Mouse (Mus musculus) cerebellum, adult 9-10 months (tissue): ENCODE measurements around the gene Tnr.

Experiments used
- DNase-seq: peaks from one replicate; pipeline ENCODE4 v3.0.0; 2022

Gene Tnr

DNA sequence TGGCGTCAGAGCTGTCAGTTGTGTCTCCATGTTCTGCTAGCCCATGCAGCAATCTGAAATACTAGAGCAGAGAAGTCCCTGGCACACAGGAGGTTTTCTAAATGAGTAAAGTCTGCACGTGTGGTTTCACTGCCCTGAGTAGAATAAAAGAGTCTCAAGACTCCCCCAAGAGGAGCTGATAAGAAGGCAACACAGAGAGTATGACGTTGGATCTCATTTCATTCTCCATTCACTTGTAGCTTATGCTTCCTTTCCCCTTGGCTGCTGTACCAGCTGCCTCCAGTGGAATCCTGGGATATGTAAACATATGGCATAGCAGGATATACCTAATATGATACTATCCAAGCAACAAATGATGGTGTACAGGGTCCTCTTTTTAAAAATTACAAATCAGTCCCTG lies 285.9 kb downstream of the Tnr start:
- DNase-seq, result no peak

- DNase-seq, result no peak
Measured at GRCm38 (mm10) chr1:159811805-159812204, 288.2 kb downstream of the Tnr start.

DNA sequence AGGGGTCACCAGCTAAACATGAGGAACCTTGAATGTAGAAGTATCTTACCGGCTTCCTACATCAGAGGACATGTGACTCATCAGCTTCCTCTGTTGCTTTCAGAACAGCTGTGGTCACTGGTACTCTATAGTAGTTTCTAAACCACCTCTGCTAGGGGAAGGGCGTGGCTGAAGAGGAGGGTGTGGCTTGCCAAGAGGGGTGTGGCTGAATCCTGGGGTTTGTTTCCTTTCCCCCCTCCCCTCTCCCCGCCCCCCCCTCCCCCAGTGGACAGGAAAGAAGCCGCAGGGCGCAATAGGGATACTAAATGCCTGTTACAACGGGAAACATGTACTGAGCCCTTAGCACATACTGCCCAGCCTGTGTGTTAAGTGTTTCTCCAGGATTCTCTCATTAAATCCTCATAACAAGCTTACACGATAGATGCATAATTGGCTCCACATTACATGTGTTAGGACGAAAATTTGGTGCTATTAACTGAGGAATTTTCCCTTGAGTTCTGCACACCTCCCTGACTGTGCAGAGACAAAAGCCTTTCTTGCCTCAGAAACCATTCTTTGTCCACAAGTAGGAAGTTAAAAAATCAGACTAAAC lies 289.3 kb downstream of the Tnr start:
- DNase-seq, result no peak

DNA sequence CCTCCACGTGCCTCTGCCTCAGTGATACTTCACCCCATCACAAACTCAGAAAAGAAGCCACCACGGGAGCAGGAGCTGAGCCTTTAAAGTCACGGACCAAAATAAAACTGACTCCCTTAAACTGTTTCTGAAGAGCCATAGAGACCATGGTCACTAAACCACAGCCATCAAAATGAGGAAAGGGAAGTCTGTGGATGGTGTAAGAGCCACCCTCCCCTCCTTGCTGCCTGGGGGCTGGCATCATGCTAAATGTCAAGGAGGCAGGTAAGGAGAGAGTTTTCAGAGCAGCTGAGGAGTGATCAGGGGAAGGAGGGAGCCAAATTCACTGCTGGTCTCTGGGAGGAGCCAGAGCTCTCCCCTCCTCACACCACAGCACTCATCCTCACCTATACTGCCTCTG lies 290.8 kb downstream of the Tnr start:
- DNase-seq, result no peak

DNA sequence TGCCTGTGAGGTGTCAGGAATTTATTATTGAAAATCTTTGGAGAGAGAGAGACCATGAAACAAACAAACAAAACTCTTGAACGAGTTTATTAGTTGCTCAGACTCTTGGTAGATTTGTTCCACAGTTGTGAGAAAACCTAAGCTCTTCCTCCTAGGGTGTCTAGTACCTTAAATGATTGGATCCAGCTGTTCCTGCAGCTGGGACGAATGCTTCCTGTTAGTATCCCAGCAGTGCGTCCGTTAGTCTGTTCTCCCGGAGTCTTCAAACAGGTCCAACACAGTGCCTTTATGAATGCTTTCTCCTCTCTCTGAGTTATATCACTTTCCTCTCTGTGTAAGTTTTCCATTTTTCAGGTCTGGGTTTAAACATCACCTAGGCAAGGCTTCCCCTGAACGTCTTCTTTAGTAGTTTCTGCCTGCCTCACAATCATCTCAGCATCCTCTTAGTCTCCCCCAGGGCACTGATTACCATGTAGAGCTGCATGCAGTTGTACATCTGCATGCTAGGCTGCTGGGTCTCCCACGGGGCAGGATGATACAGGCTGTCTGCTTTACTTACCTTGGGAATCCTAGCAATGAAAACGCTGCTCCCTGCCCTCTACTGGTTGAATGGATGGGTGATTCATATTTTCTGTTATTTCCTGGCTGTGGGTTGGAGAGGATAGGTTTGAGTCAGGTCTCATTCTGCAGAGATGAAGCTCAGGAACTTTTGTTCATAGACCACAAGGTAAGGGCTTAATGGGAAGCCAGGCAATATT lies 293.2 kb downstream of the Tnr start:
- no peak for DNase-seq

DNA sequence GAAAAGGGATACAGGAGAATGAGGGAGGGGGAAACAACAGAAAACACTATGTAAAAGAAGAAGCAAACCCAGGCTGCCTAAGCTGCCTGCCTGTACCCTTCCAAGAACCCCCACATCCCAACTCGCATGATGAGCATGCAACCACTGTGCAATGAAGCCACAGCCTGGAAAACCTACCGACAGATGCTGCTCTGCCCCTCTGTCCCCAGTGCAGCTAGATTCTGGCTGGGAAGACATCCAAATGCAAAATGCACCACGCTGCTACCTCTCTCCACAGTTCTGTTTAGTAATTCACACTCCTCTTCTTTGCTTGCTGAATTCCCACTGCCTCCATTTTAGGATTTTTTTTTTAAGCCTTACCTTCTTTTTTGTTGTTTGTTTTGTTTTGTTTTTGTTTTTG lies 295.9 kb downstream of the Tnr start:
- DNase-seq, result peak; percentile 67

- DNase-seq, result no peak
Measured at GRCm38 (mm10) chr1:159822416-159822815, 298.8 kb downstream of the Tnr start.

GRCm38 (mm10) chr1:159828531-159828930 lies 305.0 kb downstream of the Tnr start:
- no peak for DNase-seq

DNA sequence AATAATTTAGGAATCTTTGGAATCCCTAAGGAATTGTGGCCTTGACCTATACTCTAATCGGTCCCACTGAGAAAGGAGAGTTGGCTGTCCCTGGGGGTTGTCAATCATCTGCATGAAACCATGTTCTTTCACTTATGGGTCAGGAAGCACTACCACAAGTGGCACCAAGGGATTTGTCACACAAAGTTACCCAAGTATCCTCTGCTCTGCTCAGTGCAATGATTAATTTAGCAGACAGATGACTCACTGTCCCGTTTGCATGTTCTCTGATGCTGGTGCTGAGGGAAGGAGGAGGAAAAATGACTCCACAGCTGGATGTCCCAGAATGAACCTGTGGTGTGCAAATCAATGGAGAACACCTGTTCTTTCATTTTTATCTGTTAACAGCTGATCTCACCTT lies 309.6 kb downstream of the Tnr start:
- DNase-seq, result no peak

- no peak for DNase-seq
Measured at GRCm38 (mm10) chr1:159833646-159834338, 310.2 kb downstream of the Tnr start.

DNA sequence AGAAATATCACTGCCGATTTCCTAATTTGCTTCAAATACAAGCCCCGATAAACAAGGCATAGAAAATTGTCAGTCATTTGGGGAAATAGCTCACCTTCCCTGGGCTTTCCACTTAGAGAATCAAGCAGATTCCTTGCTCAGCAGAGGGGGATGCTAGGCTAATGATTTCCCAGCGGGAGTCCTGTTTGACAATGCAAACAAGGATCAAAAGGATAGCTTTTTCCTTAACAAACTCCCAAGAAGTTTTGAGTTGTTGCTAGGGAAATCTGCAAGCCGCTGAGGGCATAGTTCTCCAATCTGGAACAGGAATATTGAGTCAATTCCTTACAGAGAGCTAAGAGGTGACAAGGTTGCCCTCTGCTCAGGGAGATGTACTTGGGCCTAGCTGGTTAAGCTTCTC lies 311.6 kb downstream of the Tnr start:
- no peak for DNase-seq

GRCm38 (mm10) chr1:159840337-159840736 lies 316.8 kb downstream of the Tnr start:
- DNase-seq, result no peak

- no peak for DNase-seq
Measured at GRCm38 (mm10) chr1:159842876-159843275, 319.3 kb downstream of the Tnr start.

- peak; percentile 34 for DNase-seq
Measured at GRCm38 (mm10) chr1:159852088-159852487, 328.5 kb downstream of the Tnr start.

DNA sequence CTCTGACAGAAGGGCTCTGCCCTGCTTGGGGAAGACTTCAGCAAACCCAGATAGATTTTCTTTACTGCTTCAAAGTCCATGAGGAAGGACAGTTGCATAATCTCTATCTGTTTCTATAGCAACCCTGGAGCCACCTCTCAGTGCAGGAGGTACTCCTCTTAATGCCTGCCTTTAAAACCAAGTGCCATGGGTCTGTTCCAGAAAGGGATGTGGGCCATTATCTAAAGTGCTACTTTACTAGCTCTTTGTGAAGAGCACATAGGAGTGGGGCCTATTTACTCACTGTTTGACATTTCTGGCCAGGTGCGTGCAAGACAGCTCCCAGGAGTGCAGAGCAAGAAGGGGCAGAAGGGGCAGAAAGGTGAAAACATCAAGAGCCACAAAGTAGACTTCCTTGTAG lies 330.7 kb downstream of the Tnr start:
- DNase-seq, result peak; percentile 12

GRCm38 (mm10) chr1:159861782-159862474 lies 338.4 kb downstream of the Tnr start:
- no peak for DNase-seq

DNA sequence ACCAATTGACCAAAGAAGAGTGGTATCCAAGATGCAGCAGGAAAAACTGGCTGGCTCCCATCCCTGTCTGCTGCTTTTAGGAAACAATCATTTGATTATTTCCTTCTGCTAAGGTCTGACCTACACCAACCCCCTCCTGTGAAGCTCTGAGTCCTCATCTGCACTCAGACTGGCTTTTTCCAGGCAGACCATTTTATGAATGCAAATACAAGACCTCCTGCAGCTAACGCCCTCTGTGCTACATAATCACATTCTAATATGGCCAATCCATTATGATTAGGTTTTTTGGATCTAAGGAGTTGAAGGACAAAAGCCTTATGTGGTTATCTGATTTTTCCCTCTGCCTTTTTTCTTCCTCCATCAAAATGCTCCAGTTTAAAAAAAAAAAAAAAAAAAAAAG lies 342.1 kb downstream of the Tnr start:
- no peak for DNase-seq

DNA sequence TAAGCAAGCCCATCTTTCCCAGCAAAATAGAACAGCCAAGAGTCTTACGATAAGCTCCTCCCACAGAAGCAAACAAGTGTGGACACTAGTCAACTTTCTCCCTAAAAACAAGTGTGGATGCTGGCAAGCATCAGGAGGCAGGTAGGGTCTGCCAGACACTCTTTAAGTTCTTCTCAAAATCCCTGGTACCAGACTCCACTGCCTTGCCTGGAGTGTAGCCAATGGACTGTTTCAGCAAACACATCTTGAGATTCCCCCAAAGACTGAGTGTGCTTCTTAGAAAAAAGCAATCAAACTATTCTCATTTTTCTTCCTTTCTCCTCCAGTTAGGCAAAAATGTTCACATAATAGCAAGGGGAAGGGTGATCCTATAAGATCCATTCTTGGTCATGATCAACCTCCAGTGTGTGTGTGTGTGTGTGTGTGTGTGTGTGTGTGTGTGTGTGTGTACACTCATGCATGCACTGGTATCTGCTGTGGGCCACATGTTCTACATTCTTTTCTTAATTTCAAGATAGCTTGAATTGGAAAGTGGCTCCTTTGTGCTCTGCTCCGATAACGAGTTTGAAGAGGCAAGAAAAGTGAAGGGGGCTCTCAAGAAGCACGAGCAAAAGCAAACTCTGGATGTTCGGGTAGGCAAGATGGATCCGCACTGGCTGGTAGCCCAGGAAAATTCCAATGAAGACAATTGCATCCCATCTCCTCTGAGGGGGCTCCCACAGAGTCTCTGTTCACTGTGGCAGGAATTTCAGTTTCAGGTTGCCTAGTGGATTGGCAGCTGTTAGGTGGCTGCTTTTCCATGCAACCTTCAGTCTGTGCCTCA lies 346.3 kb downstream of the Tnr start:
- no peak for DNase-seq

DNA sequence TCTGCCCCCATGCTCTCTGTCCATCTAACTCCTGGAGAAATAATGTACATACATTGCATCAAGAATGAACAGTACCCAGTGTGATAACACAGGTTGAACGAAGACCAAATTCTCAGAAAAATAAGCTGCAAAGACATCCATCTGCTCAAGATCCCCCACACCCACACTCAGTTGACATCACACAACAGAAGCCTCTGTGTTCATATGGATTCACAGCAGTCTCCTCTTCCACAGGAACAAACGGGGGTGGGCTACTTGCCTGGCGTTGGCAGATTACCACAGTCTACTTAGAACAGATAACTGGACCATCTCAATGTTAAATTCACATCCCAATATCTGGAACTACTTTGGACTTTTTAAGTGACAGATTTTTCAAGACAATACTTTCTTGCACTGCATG lies 349.3 kb downstream of the Tnr start:
- no peak for DNase-seq

DNA sequence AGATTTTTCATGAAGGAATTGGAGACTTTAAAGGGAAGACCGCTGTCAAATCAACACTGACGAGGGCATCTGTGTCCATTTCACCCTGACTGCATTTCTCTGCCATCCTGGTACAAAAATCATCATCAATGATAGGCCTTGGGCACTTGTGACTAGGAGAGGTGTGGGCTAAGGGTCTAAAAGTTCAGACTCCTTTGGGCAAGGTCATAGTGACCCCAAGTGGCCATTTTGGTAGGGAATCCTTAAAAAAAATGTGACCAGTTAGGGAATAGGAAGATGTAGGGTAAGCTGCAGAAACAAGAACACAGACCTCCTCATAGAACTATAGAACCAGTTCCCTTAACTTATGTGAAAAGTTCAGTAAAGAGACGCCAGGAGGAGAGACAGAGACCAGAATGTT lies 355.1 kb downstream of the Tnr start:
- peak; percentile 39 for DNase-seq

DNA sequence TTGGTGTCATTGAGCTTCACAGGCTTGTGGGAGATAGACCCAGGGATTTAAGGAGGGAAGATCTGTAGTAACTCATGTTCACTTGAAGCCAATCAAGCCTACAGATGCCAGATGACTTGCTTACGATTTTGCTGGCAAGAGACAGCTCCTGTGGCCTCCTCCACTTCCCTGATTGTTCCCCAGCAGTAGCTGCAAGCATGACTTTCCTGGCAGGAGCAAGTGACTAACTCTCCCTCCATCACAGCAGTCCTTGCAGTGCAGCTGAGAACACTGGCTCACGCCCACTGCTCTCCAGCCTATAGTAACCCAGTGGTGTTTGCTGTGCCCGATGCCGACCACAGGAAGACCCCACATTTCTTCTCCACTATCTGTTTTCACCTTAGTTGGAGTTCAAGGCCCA lies 356.3 kb downstream of the Tnr start:
- DNase-seq, result no peak

GRCm38 (mm10) chr1:159885476-159885875 lies 361.9 kb downstream of the Tnr start:
- peak; percentile 22 for DNase-seq

GRCm38 (mm10) chr1:159888611-159889010 lies 365.0 kb downstream of the Tnr start:
- DNase-seq, result no peak
